In genomic region chr16:90648161-90648560, GRCm38 (mm10) we compare ENCODE assay signal across 25 mouse cellular contexts.
DNase-seq lines count a peak whose midpoint lies in the region; ATAC-seq lines count a peak whose summit lies in the region.
"Had no signal": no experiment of that assay in that cellular context is flagged by ENCODE, and none has a peak within 500 bp of the region (broad histone marks: within the 10 kb centered on the region; RNA-seq: fewer than 3 reads in every experiment).

No protein-coding gene starts in this region.

- no peaks in the 10 kb centered on the region for H3K4me1 ChIP-seq in heart, embryonic 11.5 days (ENCODE audit: control insufficient read depth, insufficient read depth, low read length)
- H3K4me1 ChIP-seq in neural tube, embryonic 15.5 days, result no peaks in the 10 kb centered on the region
- H3K4me1 ChIP-seq: embryonic facial prominence, embryonic 13.5 days; hindbrain, embryonic 13.5 days had no signal

- no peaks in the 10 kb centered on the region for H3K9me3 ChIP-seq in heart, embryonic 11.5 days (replicated peaks; ENCODE audit: control insufficient read depth, low read length)
- H3K9me3 ChIP-seq in neural tube, embryonic 15.5 days (replicated peaks), result no peaks in the 10 kb centered on the region
- H3K9me3 ChIP-seq: embryonic facial prominence, embryonic 13.5 days; hindbrain, embryonic 13.5 days had no signal

- 84% methylated on average over 4 of the region's 4 CpGs for WGBS in heart, embryonic 11.5 days (ENCODE audit: insufficient replicate concordance)
- WGBS in neural tube, embryonic 15.5 days, result 32% methylated on average over 4 of the region's 4 CpGs

- peak; percentile 44 for DNase-seq in embryo, embryonic 10.5 days (ENCODE audit: low spot score)
- no peak for DNase-seq in embryo, embryonic 10 days (ENCODE audit: low spot score)
- DNase-seq in heart, adult 11 months, result peak; percentile 22
- DNase-seq in retina, embryonic 14.5 days (ENCODE audit: low spot score), result peak; percentile 21
- DNase-seq in retina, postnatal 1 day, result no peak
- DNase-seq in cerebellum, postnatal 25 days, result no peak
- DNase-seq: adrenal gland, adult 2 months; adrenal gland, postnatal 25 days; cerebellum, adult 11-12 months; cerebellum, adult 8-10 months; cerebellum, postnatal 10 days; forebrain, postnatal 0 days; gastrocnemius, adult 2 months; gastrocnemius, postnatal 14 days; heart, adult 18-20 months; kidney, adult 18-20 months had no signal

- H3K27me3 ChIP-seq in heart, embryonic 11.5 days (ENCODE audit: control insufficient read depth, insufficient read depth, low read length), result no peaks in the 10 kb centered on the region
- H3K27me3 ChIP-seq in neural tube, embryonic 15.5 days (replicated peaks), result no peaks in the 10 kb centered on the region
- H3K27me3 ChIP-seq: embryonic facial prominence, embryonic 13.5 days had no signal

- ATAC-seq in heart, embryonic 11.5 days (replicated peaks; ENCODE audit: insufficient number of reproducible peaks, low FRiP score, low TSS enrichment), result no peak
- ATAC-seq in neural tube, embryonic 15.5 days (ENCODE audit: low FRiP score), result no peak
- ATAC-seq: forebrain, embryonic 14.5 days; forebrain, postnatal 0 days; hindbrain, embryonic 16.5 days; intestine, embryonic 16.5 days had no signal

- no peak overlapping the region for H3K4me2 ChIP-seq in heart, embryonic 11.5 days
- no peak overlapping the region for H3K4me2 ChIP-seq in neural tube, embryonic 15.5 days
- H3K4me2 ChIP-seq: embryonic facial prominence, embryonic 13.5 days; hindbrain, embryonic 13.5 days had no signal

- H3K9ac ChIP-seq in heart, embryonic 11.5 days (ENCODE audit: low read depth, low read length), result no peak overlapping the region
- H3K9ac ChIP-seq in neural tube, embryonic 15.5 days (replicated peaks), result no peak overlapping the region
- H3K9ac ChIP-seq: embryonic facial prominence, embryonic 13.5 days; forebrain, postnatal 0 days; hindbrain, embryonic 13.5 days had no signal

- no peak overlapping the region for H3K4me3 ChIP-seq in heart, embryonic 11.5 days (ENCODE audit: low read depth, low read length)
- no peak overlapping the region for H3K4me3 ChIP-seq in neural tube, embryonic 15.5 days (replicated peaks)
- H3K4me3 ChIP-seq: embryonic facial prominence, embryonic 13.5 days; erythroblast, embryonic 14.5 days; gastrocnemius, adult 2 months; hindbrain, embryonic 10.5 days; hindbrain, embryonic 13.5 days had no signal

- H3K27ac ChIP-seq in heart, embryonic 11.5 days (ENCODE audit: low read depth, low read length), result no peak overlapping the region
- H3K27ac ChIP-seq in neural tube, embryonic 15.5 days (replicated peaks), result no peak overlapping the region
- H3K27ac ChIP-seq: embryonic facial prominence, embryonic 13.5 days; gastrocnemius, adult 2 months; hindbrain, embryonic 10.5 days; hindbrain, embryonic 13.5 days had no signal

- no peaks in the 10 kb centered on the region for H3K36me3 ChIP-seq in heart, embryonic 11.5 days (ENCODE audit: control insufficient read depth, insufficient read depth, low read length)
- H3K36me3 ChIP-seq in neural tube, embryonic 15.5 days, result no peaks in the 10 kb centered on the region
- H3K36me3 ChIP-seq: embryonic facial prominence, embryonic 13.5 days; hindbrain, embryonic 10.5 days; hindbrain, embryonic 13.5 days had no signal

Comparison
In these comparisons a context has a peak if more than half of its experiments do, and no peak if none do; other contexts are left out.
1. DNase-seq: peak in embryo, embryonic 10.5 days (single experiment), heart, adult 11 months (single experiment) and retina, embryonic 14.5 days (single experiment); none in embryo, embryonic 10 days (single experiment), retina, postnatal 1 day (single experiment) and cerebellum, postnatal 25 days (0 of 2).